Mouse (Mus musculus) embryo, embryonic 11 days (tissue): ENCODE measurements around the gene Rbpj.

Experiments used
- DNase-seq: peaks from one replicate; pipeline ENCODE4 v3.0.0-alpha.2; 2015

The Rbpj gene

DNA sequence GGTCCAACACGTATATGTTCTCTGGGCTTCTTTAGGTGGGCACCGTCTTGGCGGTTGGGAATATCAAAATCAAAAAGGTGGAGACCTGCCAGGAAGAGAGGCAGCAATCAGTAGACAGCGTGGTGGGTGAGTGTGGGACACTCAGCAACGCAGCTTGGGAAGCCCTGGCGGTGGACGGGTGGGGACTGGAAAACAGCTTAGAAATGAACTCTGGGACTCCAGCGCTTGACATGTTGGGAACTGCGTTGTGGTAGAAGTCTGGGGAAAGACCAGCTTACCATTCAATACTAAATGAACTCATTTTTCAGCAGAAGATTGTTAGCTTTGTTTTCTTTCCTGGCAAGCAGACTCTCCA, 3.8 kb downstream of the Rbpj start:
- DNase-seq, result no peak

DNA sequence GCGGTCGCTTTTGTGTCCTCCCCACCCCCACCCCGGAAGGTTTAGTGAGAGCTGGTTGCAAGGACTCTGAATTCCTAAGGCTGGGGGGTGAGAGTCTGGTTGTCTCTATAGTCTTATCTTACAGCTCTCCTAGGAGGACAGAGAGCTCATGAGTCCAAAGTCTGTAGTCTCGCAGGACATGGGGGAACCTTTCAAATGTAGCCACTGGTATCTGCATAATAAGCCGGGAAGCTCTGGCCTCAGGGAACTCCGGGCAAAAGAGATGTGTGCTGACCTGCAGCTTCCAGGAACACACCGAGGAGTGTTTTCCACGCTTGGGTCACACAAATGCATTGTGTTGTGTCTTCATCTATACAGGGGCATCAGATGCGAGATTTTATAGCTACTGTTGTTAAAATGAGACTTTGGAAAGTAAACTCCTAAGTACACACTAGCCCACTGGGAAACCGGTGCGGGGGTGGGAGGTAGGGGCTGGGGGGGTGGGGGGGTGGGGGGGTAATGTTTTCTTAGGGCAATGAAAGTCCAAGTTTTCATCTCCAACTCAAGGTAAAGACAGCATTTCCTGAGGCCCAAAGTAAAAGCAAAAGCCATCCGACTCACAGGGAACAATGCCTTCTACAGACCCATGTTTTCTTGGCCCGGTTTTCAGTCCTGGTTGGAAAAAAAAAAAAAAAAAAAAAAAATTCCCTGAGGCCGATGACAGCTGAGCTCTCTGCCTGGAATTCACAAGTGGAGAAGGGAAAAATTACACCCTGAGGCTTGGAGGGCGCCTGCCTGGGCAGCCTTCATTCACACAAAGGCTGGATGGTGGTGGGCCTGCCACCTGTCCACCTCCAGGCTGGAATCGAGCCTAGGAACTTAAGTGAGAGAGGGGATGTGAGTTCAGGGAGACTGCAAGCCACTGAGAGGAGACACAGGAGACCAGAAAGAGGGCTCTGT, 4.5 kb downstream of the Rbpj start:
- DNase-seq, result peak; percentile 45

DNA sequence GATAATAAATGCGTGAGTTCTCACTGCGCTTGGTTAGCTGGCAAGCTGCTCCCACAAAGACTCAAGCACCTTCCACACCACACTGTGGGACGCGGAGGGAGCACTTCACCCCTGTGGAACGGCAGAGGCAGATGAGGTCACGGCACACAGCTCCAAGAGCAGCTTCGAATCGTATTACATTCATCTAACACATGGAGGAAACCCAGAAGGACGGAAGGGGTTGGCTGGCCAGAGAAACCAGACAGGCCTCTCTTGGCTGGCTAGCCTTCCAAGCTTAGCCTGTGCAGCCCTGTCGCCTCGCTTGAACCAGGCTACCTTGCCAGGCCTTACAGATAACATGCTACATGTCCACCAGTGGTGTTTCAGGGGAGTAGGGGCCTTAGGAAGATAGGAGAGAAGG, 6.5 kb downstream of the Rbpj start:
- DNase-seq, result no peak

DNA sequence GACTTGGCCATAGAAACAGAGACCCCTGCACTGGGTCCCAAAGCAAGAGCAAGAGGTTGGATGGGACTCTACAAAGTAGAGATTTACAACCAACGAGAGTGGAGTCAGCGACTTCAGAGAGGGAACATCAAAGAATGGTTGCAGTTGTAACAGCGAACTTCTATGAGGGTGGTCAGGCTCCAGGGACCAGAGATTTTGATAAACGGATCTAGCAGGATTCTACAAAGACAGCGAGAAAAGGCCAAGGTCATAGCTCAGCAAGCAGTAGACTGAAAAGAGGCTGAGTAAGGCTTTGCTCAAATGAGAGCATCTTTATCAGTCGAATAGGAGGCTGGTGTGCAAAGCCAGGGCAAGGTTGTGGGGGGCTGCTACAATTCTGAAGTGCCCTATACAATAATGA, 13.2 kb downstream of the Rbpj start:
- no peak for DNase-seq

DNA sequence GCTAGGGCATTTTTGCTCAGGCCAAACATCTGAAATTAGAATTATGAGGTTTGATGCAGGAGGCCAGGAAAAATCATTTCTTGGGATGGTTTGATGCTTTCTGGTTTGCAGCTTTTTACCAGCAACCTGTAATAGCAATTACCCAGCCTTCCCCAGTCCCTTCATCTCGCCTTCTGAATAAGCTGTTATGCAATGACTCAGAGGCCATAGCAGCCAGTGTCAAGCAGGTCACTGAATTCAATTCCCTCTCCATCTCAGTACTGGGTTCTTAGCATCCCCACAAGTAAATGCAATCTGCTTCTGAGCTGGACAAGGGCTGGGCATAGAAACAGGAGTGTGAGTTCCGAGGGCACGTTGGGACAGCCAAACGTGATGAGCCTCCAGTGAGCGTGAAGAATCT, 13.9 kb downstream of the Rbpj start:
- no peak for DNase-seq

DNA sequence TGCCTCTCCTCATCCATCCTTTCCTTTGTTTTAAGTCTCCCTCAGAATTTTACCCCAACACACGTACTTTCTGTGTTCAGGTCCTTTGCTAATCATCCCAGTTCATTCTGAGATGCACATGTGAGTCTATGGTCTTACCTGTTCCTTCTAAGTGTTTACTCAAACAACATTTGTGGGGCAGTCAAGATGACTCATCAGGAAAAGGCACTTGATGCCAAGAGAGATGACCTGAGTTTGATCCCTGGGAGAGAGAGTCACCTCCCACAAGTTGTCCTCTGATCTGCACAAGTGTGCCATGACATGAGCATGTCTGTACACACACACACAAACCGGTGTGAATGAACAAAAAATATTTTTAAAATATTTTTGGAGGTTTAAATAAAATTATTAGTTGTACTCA, 15.1 kb downstream of the Rbpj start:
- DNase-seq, result no peak

DNA sequence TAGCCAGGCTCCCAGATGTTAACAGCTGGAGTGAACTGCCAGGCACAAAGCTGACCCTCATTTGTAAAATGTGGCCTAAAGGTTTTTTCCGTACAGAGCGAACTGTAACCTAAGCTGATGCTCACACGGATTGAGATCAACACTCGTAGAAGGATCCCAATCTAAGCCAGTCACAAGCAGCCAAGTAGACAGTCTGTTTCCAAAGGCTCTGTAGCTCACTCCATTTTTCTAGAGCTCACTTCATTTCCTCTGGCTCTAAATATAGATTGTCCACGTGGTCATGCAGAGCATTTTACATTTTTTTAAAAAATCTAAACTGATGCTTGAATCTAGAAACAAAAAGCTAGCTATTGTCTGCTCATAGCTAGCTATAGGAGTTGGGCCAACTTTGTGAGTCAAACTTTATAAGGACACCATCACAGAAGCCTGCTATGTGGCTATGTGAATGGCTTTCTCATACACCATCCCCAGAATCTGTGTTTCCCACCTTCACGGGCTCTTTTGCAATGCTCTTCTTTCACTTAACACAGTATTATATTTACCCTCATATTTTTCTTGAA, 19.2 kb downstream of the Rbpj start:
- no peak for DNase-seq

DNA sequence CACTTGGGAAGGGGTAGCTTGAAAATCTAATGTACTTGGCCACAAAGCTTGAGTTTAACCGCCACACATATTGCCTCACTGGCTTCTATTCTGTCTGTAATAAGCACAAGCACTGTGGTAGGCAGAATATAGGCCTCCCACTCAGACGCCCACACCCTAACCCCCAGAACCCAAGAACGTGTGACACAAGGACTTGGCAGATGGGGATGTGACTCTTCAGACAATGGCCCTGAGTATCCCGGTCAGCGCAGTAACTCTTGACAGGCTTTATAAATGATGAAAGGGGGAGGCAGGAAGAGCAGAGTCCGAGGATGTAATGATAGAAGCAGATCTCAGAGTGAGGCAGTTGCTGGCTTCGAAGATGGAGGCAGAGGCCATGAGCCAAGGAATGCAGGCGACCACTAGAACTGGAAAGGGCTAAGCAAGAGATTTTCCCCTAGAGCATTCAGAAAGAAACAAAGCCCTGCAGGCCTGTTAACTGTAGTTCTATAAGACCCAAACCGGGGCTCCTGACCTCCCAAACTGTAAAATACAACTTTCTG, 20.1 kb downstream of the Rbpj start:
- DNase-seq, result no peak

DNA sequence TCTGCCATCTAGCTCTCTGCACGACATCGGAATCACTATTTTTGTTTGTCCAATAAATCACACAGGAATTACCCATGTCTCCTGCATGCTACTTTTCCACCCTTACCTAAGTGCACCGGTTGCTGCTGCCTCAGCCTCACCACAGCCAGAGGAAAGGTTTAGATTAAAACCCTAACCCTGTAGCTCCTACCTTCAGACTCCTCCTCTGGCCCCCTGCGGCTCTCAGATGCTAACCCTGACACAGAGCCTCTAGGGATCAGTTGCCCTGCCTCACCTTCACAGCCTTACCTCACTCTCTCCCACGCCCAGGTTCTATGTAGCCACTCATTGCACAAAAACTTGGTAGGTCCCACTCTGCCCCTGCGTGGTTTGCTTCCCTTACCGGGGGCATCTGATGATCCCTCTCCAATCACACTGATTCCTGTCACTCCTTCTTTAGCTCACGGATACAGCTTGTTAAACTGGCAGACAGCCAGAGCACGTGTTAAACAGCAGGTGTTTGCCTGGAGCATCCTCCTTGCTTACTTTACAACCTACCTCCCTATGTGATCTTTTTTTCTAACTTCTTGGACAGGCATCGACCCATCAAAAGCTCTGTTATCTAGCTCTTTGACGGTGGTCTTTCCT, 21.1 kb downstream of the Rbpj start:
- DNase-seq, result no peak

DNA sequence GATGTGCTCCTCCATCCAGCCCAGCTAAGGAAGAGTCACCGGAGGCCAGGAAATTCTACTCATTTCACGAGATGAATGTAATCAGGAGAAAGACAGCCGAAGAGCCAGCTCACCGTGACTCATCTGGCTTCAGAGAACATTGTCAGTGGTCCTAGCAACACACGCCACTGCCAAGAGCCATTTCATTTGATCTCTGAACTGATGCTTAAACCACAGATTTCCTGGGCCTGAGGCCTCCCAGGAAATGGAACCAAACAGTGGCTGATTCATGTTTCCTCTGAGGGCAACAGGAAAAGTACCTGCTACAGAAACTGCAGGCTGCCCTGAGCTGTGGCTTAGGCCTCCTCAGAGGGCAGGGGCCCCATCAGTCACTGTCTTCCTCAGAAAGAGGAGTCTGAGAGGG, 24.7 kb downstream of the Rbpj start:
- DNase-seq, result peak; percentile 36

DNA sequence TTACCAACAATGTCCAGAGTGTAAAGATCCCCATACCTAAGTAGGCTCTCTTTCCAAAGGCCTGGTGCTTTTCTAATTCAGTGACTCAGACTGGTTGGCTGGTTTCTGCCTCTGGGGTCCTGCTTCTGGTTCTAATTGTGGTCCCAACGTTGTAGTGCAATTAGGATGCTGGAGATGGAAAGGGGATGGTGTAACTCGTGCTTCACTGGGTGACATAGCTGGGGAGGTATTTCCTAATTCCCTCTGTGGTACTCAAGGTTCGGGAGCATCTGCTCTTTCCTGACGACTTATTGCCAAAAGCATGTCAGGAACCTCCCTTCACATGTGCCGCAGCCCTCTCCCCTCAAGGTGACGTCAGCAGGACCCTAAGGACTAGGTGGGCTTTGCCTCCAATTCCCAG, 27.8 kb downstream of the Rbpj start:
- DNase-seq, result no peak

DNA sequence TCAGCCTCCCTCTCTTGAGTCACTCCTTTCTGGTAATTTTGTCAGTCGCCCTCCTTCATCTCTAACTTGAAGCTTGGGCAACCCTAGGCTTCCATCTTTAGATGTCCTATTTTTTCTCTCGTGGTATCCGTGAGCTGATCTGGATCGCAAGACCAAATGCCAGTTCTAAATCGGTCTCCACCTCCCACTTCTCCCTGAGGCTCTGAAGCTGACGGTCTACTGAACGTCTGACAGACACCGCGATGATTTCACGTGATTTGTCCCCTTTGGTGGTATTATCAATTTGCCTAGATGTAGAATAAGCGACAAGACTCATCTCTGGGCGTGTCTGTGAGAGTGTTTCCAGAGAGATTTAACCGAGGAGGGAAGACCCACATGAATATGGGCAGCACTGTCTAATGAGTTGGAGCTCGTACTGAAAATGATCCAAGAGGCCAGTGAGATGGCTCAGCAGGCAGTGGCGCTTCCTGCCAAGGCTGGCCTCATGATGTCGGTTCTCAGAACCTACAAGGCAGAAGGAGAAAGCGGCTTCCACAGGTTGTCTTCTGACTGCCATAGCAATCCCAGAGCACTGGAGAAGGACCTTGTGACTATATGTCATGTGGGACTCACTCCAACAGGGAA, 28.7 kb downstream of the Rbpj start:
- DNase-seq, result no peak

DNA sequence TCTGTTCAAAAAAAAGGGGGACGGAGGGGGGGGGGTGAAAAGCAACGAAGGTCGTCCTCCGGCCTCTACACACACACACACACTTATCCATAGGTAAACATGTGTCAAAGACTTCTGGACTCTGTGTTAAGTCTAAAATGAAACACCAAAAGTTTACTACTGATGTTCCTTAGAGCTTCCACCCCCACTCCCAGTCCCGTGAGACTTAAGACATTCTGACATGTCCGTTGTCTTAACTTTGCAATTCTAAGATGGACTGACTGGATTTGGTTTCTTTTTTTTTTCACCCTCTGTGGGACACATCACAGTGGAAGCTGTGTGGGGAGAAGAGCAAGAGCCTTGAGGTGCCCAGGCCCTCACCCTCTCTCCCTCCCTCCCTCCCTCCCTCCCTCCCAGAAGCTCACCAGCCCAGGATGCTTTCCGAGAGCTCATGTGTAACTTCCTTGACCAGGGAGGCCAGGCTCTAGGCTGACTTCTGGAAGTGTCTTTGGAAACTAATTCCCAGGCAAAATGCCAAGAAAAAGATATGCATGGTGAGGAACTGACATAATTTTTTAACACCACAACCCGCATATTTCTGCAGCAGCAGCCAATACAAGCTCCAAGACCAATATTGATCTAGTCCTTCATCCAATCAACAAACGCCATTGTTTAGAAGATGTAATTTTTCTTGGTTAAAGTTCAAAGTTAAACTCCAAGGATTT, 31.0 kb downstream of the Rbpj start:
- DNase-seq, result no peak

DNA sequence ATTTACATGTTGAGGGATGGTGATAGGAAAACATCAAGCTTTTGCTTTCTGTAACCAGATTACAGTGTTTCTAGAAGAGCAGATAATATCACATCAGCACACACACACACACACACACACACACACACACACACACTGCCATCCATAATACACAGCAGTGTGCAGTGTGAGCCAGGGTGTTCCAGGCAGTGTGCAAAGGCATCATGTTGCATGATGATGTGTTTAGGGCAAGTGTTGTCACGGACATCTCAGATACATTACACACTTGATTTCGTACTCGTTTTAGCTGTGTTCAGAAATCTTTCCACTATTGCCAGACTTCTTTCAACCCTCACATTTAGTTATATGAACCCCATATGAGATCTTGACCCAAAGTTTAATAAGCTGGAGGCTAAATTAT, 33.6 kb downstream of the Rbpj start:
- no peak for DNase-seq

DNA sequence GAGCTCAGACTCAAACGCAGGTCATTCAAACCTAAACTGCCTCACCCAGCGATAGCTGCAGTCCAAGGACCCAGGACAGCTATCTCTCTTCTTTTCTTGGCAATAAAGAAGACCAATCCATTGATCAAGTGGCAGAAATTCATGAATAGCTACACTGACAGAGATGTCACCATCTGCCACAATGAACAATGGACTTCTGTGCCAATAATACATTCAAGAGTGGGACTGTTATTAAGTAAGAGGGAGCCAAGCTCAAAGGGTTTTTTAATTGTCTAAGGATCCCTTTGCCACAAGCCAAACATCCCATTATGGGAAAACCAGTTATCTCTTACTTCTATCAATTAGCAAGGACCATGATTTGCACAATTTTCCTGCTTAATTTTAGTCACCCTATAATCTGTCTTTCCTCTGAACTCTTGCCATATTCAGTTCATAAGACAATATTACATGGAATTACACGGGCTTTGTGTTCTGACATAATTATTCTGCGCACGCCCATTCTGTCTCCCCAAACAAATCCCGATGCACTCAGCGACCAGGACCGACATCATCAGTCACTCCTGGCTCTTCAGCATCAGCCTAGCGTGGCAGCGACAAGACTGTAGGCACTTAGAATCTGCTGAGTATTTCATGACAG, 34.7 kb downstream of the Rbpj start:
- no peak for DNase-seq

DNA sequence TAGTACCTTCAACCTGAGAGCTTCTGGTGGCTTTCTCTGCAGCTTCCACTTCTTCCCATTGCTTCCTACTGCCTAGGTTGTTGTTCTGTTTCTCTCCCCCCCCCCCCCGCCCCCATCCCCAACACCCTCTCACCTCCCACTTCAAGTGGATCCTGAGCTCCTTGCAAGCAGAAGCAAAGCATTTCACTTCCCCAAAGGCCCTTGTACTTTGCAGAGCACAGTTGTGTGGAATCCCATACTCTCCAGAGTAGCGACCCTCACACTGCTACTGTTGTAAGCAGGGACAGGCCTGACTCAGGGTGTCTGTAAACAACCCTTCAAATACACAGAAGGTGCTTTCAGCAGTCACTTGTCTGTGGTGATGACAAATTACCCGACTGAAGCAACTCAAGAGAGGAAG, 37.3 kb downstream of the Rbpj start:
- DNase-seq, result no peak

DNA sequence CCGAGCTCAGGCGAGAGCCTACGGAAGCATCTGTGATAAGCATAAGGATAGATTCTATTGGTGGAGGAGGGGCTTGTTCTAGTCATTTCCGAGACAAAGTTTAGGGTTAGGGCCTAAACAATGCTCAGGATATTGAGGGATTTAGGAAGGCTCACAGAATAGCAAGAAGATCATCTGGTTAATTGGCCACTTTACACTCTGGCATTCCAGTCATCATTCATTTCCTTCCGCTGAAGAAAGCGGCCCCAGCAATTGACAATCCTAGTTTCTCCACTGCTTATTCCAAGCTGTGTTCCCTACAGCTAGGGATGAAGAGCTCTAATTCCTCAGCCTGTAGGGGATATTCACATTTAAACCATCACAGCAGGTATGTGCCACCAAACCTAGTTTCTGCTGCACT, 39.8 kb downstream of the Rbpj start:
- DNase-seq, result no peak

DNA sequence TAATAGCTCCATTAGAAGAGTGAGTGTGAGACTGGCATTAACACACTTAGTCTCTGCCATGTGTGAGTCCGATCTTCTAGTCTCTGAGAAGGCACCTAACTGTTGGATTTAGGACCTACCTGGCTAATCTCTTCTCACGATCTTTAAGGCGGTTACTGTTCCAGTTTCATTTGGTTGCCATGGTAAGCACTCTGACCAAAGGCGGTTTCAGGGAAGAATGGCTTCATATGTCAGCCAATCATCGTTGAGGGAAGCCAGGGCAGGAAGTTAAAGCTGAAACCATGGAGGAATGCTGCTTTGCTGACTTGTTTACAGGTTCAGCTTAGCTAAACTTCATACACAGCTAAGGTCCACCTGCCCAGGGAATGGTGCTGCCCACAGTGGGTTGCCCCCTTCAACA, 41.4 kb downstream of the Rbpj start:
- no peak for DNase-seq

DNA sequence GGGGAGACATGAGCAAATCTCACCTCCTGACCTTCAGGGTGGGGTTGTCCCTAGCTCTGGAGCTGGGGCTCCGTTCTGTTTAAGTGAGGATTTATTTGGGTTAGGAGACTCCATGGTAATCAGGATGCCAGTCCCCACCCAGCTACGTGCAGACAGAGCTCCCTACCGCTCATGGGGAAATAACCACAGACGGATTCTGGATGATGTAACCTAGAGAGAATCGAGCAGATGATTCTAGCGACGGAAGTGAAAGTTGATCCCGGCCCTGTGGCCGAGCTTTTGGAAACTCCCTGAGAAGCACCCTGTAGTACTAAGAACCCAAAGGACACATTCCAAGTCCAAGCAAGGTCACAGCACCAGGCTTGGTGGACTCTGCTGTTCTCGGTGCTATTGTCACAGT, 43.5 kb downstream of the Rbpj start:
- no peak for DNase-seq

DNA sequence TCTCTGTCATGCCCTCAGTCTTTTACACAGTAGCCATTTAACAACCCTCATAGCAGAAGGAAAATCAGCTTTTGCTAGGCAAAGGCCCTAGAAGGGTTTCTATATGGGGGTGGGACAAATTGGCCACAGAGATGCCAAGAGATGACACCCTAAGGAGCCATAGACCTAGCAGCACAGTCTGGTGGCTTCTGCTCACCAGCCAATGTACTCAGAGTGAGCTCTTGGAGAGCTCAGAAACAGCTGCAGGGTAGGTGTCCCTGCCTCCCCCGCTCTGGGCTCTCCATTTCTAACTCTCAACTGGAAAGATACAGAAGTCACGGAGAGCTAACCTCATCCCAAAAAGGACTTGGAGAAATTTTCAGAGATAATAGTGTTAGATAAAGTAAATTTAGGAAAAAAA, 44.0 kb downstream of the Rbpj start:
- no peak for DNase-seq

DNA sequence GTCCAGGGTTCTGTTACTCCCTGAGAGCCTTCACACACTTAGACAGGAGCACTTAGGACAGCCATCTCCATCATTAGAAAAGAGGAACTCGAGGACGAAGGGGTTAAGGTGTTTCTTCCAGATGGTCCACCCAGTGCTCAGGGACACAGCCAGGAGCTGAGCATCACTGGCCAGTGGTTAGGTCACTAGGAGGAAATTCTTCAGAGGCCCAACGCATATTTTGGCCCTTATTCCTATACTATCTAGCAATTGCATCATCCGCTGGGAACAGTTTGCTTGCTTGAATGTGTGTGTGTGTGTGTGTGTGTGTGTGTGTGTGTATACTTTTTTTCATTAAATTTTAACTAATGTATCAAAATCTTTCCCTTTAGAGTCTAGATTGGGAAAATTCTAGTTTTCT, 45.5 kb downstream of the Rbpj start:
- DNase-seq, result no peak

DNA sequence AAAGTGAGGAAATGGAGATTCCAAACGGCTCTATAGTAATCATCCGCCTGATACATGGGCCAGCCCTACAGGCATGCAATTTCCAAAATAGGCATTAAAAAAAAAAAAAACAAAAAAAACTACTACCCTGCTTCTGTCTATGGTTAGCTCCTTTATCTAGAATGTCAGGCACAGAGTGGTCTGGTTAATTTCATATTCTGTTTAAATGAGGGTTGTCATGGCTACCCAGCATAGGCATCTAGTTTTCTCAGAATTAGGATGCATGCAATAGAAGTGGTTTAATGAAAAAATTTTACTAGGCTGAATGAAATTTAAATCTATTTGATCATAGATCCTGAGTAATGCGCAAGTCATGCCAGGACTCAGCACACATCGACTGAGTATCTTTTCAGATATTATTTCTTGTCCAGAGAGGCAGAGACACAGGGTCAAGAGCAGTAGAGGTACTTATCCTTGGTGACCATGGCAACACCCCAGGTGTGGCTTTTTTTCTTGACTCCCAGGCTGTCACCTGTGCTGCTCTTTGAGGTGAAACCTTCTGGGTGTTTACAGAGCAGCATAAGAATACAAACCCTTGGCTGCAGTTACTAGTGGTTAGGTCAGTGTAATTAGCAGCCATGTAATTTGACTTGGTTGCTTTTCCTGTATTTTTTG, 49.1 kb downstream of the Rbpj start:
- DNase-seq, result no peak
